Mouse (Mus musculus): Measurements from ENCODE around the gene Znhit2.

DNA sequence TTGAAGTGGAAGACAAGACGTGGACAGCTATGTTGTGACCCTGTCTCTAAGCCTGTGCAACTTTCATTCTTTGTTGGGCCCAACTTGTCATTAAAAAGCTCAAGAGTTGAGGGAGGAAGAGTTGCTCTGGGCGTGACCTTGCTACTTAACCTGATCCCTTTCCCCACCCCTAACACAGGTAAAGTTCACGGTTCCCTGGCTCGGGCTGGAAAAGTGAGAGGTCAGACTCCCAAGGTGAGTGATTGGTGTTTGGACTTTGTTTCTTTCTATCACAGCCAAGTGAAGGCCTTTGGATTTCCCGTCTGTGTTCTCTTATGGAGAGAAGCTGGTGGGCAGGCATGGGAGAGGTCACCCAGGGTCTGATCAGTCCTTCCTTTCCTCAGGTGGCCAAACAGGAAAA, 2.0 kb upstream of the Znhit2 start:
- no peak for TF ChIP-seq POLR2AphosphoS5 (IDR thresholded peaks at IDR 0.05; ENCODE audit: borderline replicate concordance, low read depth, low read length)
- no peak for TF ChIP-seq ETS1 (IDR thresholded peaks at IDR 0.05; ENCODE audit: low read depth, low read length)
- TF ChIP-seq GATA1 (IDR thresholded peaks at IDR 0.05; ENCODE audit: low read depth, low read length): no peak

Data from MEL (cell line).